In genomic region chr10:70429341-70429740, GRCm38 (mm10) we compare ENCODE assay signal across 28 mouse cellular contexts. TPM values are rescaled to one million over a fixed set of nuclear protein-coding genes. Genes with fewer than 3 reads are reported as not detected.
DNase-seq lines count a peak whose midpoint lies in the region; ATAC-seq and TF ChIP-seq lines count a peak whose summit lies in the region.
"Had no signal": no experiment of that assay in that cellular context is flagged by ENCODE, and none has a peak within 500 bp of the region (broad histone marks: within the 10 kb centered on the region; RNA-seq: fewer than 3 reads in every experiment).

No protein-coding gene starts in this region.

- H3K4me1 ChIP-seq in midbrain, embryonic 11.5 days (ENCODE audit: control insufficient read depth, insufficient read depth, low read length) = no peaks in the 10 kb centered on the region
- H3K4me1 ChIP-seq in midbrain, postnatal 0 days (ENCODE audit: insufficient read depth, low read length) = no peaks in the 10 kb centered on the region
- H3K4me1 ChIP-seq: forebrain, embryonic 10.5 days; forebrain, embryonic 12.5 days had no signal

- no peaks in the 10 kb centered on the region for H3K9me3 ChIP-seq in midbrain, embryonic 11.5 days (ENCODE audit: control insufficient read depth, low read length)
- H3K9me3 ChIP-seq in midbrain, postnatal 0 days (ENCODE audit: low read length) = no peaks in the 10 kb centered on the region
- H3K9me3 ChIP-seq: embryonic facial prominence, embryonic 15.5 days; forebrain, embryonic 10.5 days; forebrain, embryonic 12.5 days had no signal

- no peak overlapping the region for H3K27ac ChIP-seq in midbrain, embryonic 11.5 days (ENCODE audit: low read depth, low read length)
- no peak overlapping the region for H3K27ac ChIP-seq in midbrain, postnatal 0 days (ENCODE audit: low read depth, low read length)
- H3K27ac ChIP-seq: forebrain, embryonic 10.5 days; forebrain, embryonic 12.5 days had no signal

- TF ChIP-seq CTCF in midbrain, postnatal 0 days (IDR thresholded peaks at IDR 0.05) = no peak

- no peak for ATAC-seq in midbrain, embryonic 11.5 days (ENCODE audit: low FRiP score)
- ATAC-seq in midbrain, postnatal 0 days (ENCODE audit: low FRiP score) = no peak
- ATAC-seq: activated CD4-positive, CD25-positive, alpha-beta regulatory T cell, adult 4 months; CD4-positive, CD25-positive, alpha-beta regulatory T cell, adult 4 months; forebrain, embryonic 14.5 days; forebrain, embryonic 16.5 days; Patski had no signal

- intact Hi-C loops in heart, postnatal 10 days (cut with DNase I) = no loop called here

- 94% methylated on average over 9 of the region's 9 CpGs for WGBS in midbrain, embryonic 11.5 days
- WGBS in midbrain, postnatal 0 days = 93% methylated on average over 9 of the region's 9 CpGs

- no peaks in the 10 kb centered on the region for H3K27me3 ChIP-seq in midbrain, embryonic 11.5 days (ENCODE audit: control insufficient read depth, insufficient read depth, low read length)
- no peaks in the 10 kb centered on the region for H3K27me3 ChIP-seq in midbrain, postnatal 0 days (ENCODE audit: insufficient read depth, low read length)
- H3K27me3 ChIP-seq: CH12.LX; embryonic facial prominence, embryonic 13.5 days; embryonic facial prominence, embryonic 15.5 days; forebrain, embryonic 12.5 days; Patski had no signal

- H3K4me3 ChIP-seq in midbrain, embryonic 11.5 days (ENCODE audit: low read depth, low read length) = no peak overlapping the region
- H3K4me3 ChIP-seq in midbrain, postnatal 0 days (ENCODE audit: low read depth, low read length) = no peak overlapping the region
- H3K4me3 ChIP-seq: embryonic facial prominence, embryonic 13.5 days; embryonic facial prominence, embryonic 15.5 days; erythroblast, embryonic 14.5 days; forebrain, embryonic 10.5 days; forebrain, embryonic 12.5 days had no signal

- H3K4me2 ChIP-seq in midbrain, embryonic 11.5 days = no peak overlapping the region
- no peak overlapping the region for H3K4me2 ChIP-seq in midbrain, postnatal 0 days (ENCODE audit: low read depth, low read length, poor library complexity, severe bottlenecking)
- H3K4me2 ChIP-seq: embryonic facial prominence, embryonic 13.5 days; embryonic facial prominence, embryonic 15.5 days; forebrain, embryonic 12.5 days had no signal

- no peak overlapping the region for H3K9ac ChIP-seq in midbrain, embryonic 11.5 days (ENCODE audit: low read length)
- no peak overlapping the region for H3K9ac ChIP-seq in midbrain, postnatal 0 days (replicated peaks; ENCODE audit: low read length, poor library complexity, severe bottlenecking)
- H3K9ac ChIP-seq: embryonic facial prominence, embryonic 13.5 days; embryonic facial prominence, embryonic 15.5 days; forebrain, embryonic 12.5 days had no signal

- DNase-seq in heart, adult 11 months = peak; percentile 56
- no peak for DNase-seq in heart, postnatal 10 days
- peak; percentile 37 for DNase-seq in midbrain, embryonic 11.5 days (ENCODE audit: low spot score, missing footprints)
- no peak for DNase-seq in midbrain, postnatal 0 days (ENCODE audit: low spot score)
- peak; percentile 90 for DNase-seq in R1 (ENCODE audit: low read depth, low spot score)
- no peak for DNase-seq in right cerebral cortex, adult 2 months (ENCODE audit: low spot score in 2 of 2)
- DNase-seq in retina, postnatal 1 day = no peak
- DNase-seq: adrenal gland, adult 8-10 months; adrenal gland, postnatal 14 days; adrenal gland, postnatal 36 days; B cell, adult 2 months; cerebellum, adult 11-12 months; cerebellum, adult 2 months; cerebellum, adult 9-10 months; cerebellum, postnatal 10 days; cerebellum, postnatal 25 days had no signal

- H3K36me3 ChIP-seq in midbrain, embryonic 11.5 days (ENCODE audit: control insufficient read depth, insufficient read depth, low read length) = no peaks in the 10 kb centered on the region
- no peaks in the 10 kb centered on the region for H3K36me3 ChIP-seq in midbrain, postnatal 0 days (ENCODE audit: insufficient read depth, low read length)
- H3K36me3 ChIP-seq: embryonic facial prominence, embryonic 13.5 days; embryonic facial prominence, embryonic 15.5 days; forebrain, embryonic 10.5 days; forebrain, embryonic 12.5 days; G1E had no signal

RNA-seq across cellular contexts. Expression of gene Fam13c, which starts 10.9 kb away (rescaled TPM):
- total RNA-seq in heart, postnatal 10 days (2021) = 1 to 10 TPM; 6.9 to 8.9 TPM
- 18.6 and 19.3 TPM in 2 replicates for polyA plus RNA-seq in midbrain, embryonic 11.5 days (2014; fragmentation: Nextera tagmentation; extraction: Ambion mirVana)
- total RNA-seq in midbrain, postnatal 0 days (2014; rRNA removed) = 10.1 and 11.0 TPM in 2 replicates
- polyA plus RNA-seq in midbrain, postnatal 0 days (2015; fragmentation: Nextera tagmentation; extraction: Ambion mirVana) = 23.1 and 23.6 TPM in 2 replicates
- total RNA-seq: CH12.LX had no signal
- polyA plus RNA-seq: activated CD4-positive, CD25-positive, alpha-beta regulatory T cell, adult 4 months; CD4-positive, CD25-positive, alpha-beta regulatory T cell, adult 4 months; erythroblast, embryonic 14.5 days; G1E had no signal

Comparison
In these comparisons a context has a peak if more than half of its experiments do, and no peak if none do; other contexts are left out.
1. DNase-seq: peak in heart, adult 11 months (single experiment), midbrain, embryonic 11.5 days (single experiment) and R1 (single experiment); none in heart, postnatal 10 days (0 of 2), midbrain, postnatal 0 days (single experiment), right cerebral cortex, adult 2 months (0 of 2) and retina, postnatal 1 day (single experiment).